Comparison of ENCODE assay signal across 8 mouse cellular contexts in the genomic region with DNA sequence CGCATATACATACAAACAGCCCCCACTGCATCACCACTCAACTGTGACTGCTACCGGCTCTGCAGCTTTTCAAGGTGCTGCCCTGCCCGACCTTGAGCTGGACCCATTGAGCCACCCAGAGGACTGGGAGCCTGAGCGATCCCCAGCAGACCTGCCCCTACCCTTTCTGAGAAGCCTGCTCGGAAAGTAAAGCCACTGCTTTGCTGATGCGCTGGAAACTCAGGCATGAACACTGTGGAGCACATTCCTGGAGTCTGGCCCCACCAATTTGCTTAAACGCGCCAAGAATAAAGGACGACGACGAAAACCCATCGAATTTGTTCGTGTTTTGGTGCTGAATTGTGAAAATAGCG. TPM values are rescaled to one million over a fixed set of nuclear protein-coding genes. Genes with fewer than 3 reads are reported as not detected.
A peak's percentile ranks its signal among the peaks of the same experiment; 100 is the strongest.
DNase-seq lines count a peak whose midpoint lies in the region; ATAC-seq and TF ChIP-seq lines count a peak whose summit lies in the region.

No protein-coding gene starts in this region.

- H3K4me3 ChIP-seq in lung, embryonic 14.5 days (ENCODE audit: low read depth, low read length), result peak overlapping the region; percentile 79
- peak overlapping the region; percentile 89 for H3K4me3 ChIP-seq in forebrain, embryonic 10.5 days
- peak overlapping the region; percentile 76 for H3K4me3 ChIP-seq in kidney, adult 2 months (ENCODE audit: insufficient read depth, low read depth, low read length)
- peak overlapping the region; percentile 62 for H3K4me3 ChIP-seq in midbrain, embryonic 13.5 days (replicated peaks)

- H3K27ac ChIP-seq in lung, embryonic 14.5 days (ENCODE audit: low read depth), result peak overlapping the region; percentile 95
- peak overlapping the region; percentile 88; the same call in 1 of the 2 replicates for H3K27ac ChIP-seq in forebrain, embryonic 10.5 days
- H3K27ac ChIP-seq in kidney, adult 2 months (ENCODE audit: insufficient read depth, low read depth, low read length), result peak overlapping the region; percentile 89
- no peak overlapping the region for H3K27ac ChIP-seq in midbrain, embryonic 13.5 days

- peaks cover 9% of the 10 kb centered on the region; the same call in 1 of the 2 replicates for H3K36me3 ChIP-seq in lung, embryonic 14.5 days (ENCODE audit: insufficient read depth)
- H3K36me3 ChIP-seq in forebrain, embryonic 10.5 days (replicated peaks), result peaks cover 16% of the 10 kb centered on the region
- H3K36me3 ChIP-seq in kidney, adult 2 months (ENCODE audit: control insufficient read depth, insufficient read depth, low read length), result no peaks in the 10 kb centered on the region
- no peaks in the 10 kb centered on the region for H3K36me3 ChIP-seq in midbrain, embryonic 13.5 days

- ATAC-seq in lung, embryonic 14.5 days (ENCODE audit: insufficient read depth), result peak; percentile 3; the same call in 1 of the 2 replicates
- ATAC-seq in midbrain, embryonic 13.5 days, result 0 out of 2 replicates have a peak, but pooled peaks have one; percentile 24

- peak overlapping the region; percentile 100 for H3K4me2 ChIP-seq in lung, embryonic 14.5 days
- H3K4me2 ChIP-seq in midbrain, embryonic 13.5 days (replicated peaks), result peak overlapping the region; percentile 100

- WGBS in lung, embryonic 14.5 days, result under 1% methylated on average over 14 of the region's 14 CpGs
- under 1% methylated on average over 14 of the region's 14 CpGs for WGBS in forebrain, embryonic 10.5 days
- WGBS in kidney, adult 2 months, result 1% methylated on average over 14 of the region's 14 CpGs
- under 1% methylated on average over 14 of the region's 14 CpGs for WGBS in midbrain, embryonic 13.5 days

- H3K27me3 ChIP-seq in lung, embryonic 14.5 days (ENCODE audit: insufficient read depth, low read length), result no peaks in the 10 kb centered on the region
- H3K27me3 ChIP-seq in forebrain, embryonic 10.5 days (ENCODE audit: poor library complexity, severe bottlenecking), result peaks cover 33% of the 10 kb centered on the region
- H3K27me3 ChIP-seq in kidney, adult 2 months (replicated peaks; ENCODE audit: control insufficient read depth, insufficient read depth, low read length), result no peaks in the 10 kb centered on the region
- peaks cover 49% of the 10 kb centered on the region for H3K27me3 ChIP-seq in midbrain, embryonic 13.5 days

- no peaks in the 10 kb centered on the region for H3K9me3 ChIP-seq in lung, embryonic 14.5 days (ENCODE audit: low read depth, low read length)
- no peaks in the 10 kb centered on the region for H3K9me3 ChIP-seq in forebrain, embryonic 10.5 days
- no peaks in the 10 kb centered on the region for H3K9me3 ChIP-seq in midbrain, embryonic 13.5 days

- H3K9ac ChIP-seq in lung, embryonic 14.5 days, result peak overlapping the region; percentile 67
- peak overlapping the region; percentile 68 for H3K9ac ChIP-seq in midbrain, embryonic 13.5 days (replicated peaks)

- no peak for TF ChIP-seq POLR2A in kidney, adult 2 months (IDR thresholded peaks at IDR 0.05; ENCODE audit: low read depth, low read length)

- DNase-seq in lung, embryonic 14.5 days, result no peak
- no peak for DNase-seq in lung, postnatal 14 days
- DNase-seq in forebrain, embryonic 10.5 days (ENCODE audit: extremely low spot score, low spot score), result peak; percentile 40
- peak; percentile 37 for DNase-seq in kidney, adult 2 months
- DNase-seq in layer of hippocampus, postnatal 36 days, result no peak
- DNase-seq in urinary bladder, adult 2 months (ENCODE audit: low spot score), result no peak
- no peak for DNase-seq in right cerebral cortex, postnatal 25 days

- TF ChIP-seq CTCF in lung, embryonic 14.5 days (IDR thresholded peaks at IDR 0.05; ENCODE audit: low read depth), result no peak
- TF ChIP-seq CTCF in kidney, adult 2 months (conservative IDR thresholded peaks at IDR 0.05; ENCODE audit: insufficient read depth, insufficient read length, low read depth, low read length), result no peak

- H3K4me1 ChIP-seq in lung, embryonic 14.5 days (ENCODE audit: insufficient read depth), result peaks cover 29% of the 10 kb centered on the region
- peaks cover 64% of the 10 kb centered on the region for H3K4me1 ChIP-seq in forebrain, embryonic 10.5 days
- H3K4me1 ChIP-seq in kidney, adult 2 months (ENCODE audit: control insufficient read depth, insufficient read depth, low read length), result peaks cover 20% of the 10 kb centered on the region
- H3K4me1 ChIP-seq in midbrain, embryonic 13.5 days (replicated peaks), result peaks cover 44% of the 10 kb centered on the region

RNA-seq across cellular contexts. Expression of gene Klhl21, which starts 0.5 kb away (rescaled TPM):
- polyA plus RNA-seq in lung, embryonic 14.5 days (2014; fragmentation: Nextera tagmentation; extraction: Ambion mirVana), result 10.3 and 10.6 TPM in 2 replicates
- polyA plus RNA-seq in forebrain, embryonic 10.5 days (2016; fragmentation: Nextera tagmentation; extraction: Ambion mirVana), result 8.1 and 8.3 TPM in 2 replicates
- 23.0 and 26.7 TPM in 2 replicates for polyA plus RNA-seq in kidney, adult 2 months (2012; rRNA removed)
- polyA plus RNA-seq in midbrain, embryonic 13.5 days (2015; fragmentation: Nextera tagmentation; extraction: Ambion mirVana), result 2.0 and 3.0 TPM in 2 replicates
- total RNA-seq in layer of hippocampus, postnatal 36 days (2021), result 10 to 100 TPM; 20.5 to 21.4 TPM
- 34.5 and 38.3 TPM in 2 replicates for polyA plus RNA-seq in urinary bladder, adult 2 months (2012; rRNA removed)

RNA-seq across cellular contexts. Expression of gene Phf13, which starts 12.1 kb away (rescaled TPM):
- 28.4 and 32.3 TPM in 2 replicates for polyA plus RNA-seq in lung, embryonic 14.5 days (2014; fragmentation: Nextera tagmentation; extraction: Ambion mirVana)
- 24.1 and 26.1 TPM in 2 replicates for polyA plus RNA-seq in forebrain, embryonic 10.5 days (2016; fragmentation: Nextera tagmentation; extraction: Ambion mirVana)
- 4.9 and 5.5 TPM in 2 replicates for polyA plus RNA-seq in kidney, adult 2 months (2012; rRNA removed)
- 17.5 and 17.7 TPM in 2 replicates for polyA plus RNA-seq in midbrain, embryonic 13.5 days (2015; fragmentation: Nextera tagmentation; extraction: Ambion mirVana)
- total RNA-seq in layer of hippocampus, postnatal 36 days (2021), result 10 to 100 TPM; 11.1 to 11.6 TPM
- 13.2 and 15.3 TPM in 2 replicates for polyA plus RNA-seq in urinary bladder, adult 2 months (2012; rRNA removed)

RNA-seq across cellular contexts. Expression of gene Thap3, which starts 19.3 kb away (rescaled TPM):
- polyA plus RNA-seq in lung, embryonic 14.5 days (2014; fragmentation: Nextera tagmentation; extraction: Ambion mirVana), result 27.2 and 31.2 TPM in 2 replicates
- polyA plus RNA-seq in forebrain, embryonic 10.5 days (2016; fragmentation: Nextera tagmentation; extraction: Ambion mirVana), result 34.9 and 35.7 TPM in 2 replicates
- polyA plus RNA-seq in kidney, adult 2 months (2012; rRNA removed), result 30.6 and 33.7 TPM in 2 replicates
- 34.7 and 38.0 TPM in 2 replicates for polyA plus RNA-seq in midbrain, embryonic 13.5 days (2015; fragmentation: Nextera tagmentation; extraction: Ambion mirVana)
- total RNA-seq in layer of hippocampus, postnatal 36 days (2021), result 10 to 100 TPM; 24.6 to 29.9 TPM
- polyA plus RNA-seq in urinary bladder, adult 2 months (2012; rRNA removed), result 53.1 and 55.1 TPM in 2 replicates

RNA-seq across cellular contexts. Expression of gene Zbtb48, which starts 19.3 kb away (rescaled TPM):
- 22.7 and 26.8 TPM in 2 replicates for polyA plus RNA-seq in lung, embryonic 14.5 days (2014; fragmentation: Nextera tagmentation; extraction: Ambion mirVana)
- polyA plus RNA-seq in forebrain, embryonic 10.5 days (2016; fragmentation: Nextera tagmentation; extraction: Ambion mirVana), result 24.1 and 24.4 TPM in 2 replicates
- polyA plus RNA-seq in kidney, adult 2 months (2012; rRNA removed), result 11.0 and 13.8 TPM in 2 replicates
- 17.9 and 26.3 TPM in 2 replicates for polyA plus RNA-seq in midbrain, embryonic 13.5 days (2015; fragmentation: Nextera tagmentation; extraction: Ambion mirVana)
- 10 to 100 TPM; 11.7 to 13.7 TPM for total RNA-seq in layer of hippocampus, postnatal 36 days (2021)
- 13.5 and 16.0 TPM in 2 replicates for polyA plus RNA-seq in urinary bladder, adult 2 months (2012; rRNA removed)

RNA-seq across cellular contexts. Expression of gene Tas1r1, which starts 30.2 kb away (rescaled TPM):
- 0.23 and 0.30 TPM in 2 replicates for polyA plus RNA-seq in lung, embryonic 14.5 days (2014; fragmentation: Nextera tagmentation; extraction: Ambion mirVana)
- polyA plus RNA-seq in forebrain, embryonic 10.5 days (2016; fragmentation: Nextera tagmentation; extraction: Ambion mirVana), result 0.48 and 0.79 TPM in 2 replicates
- 0.12 and 0.22 TPM in 2 replicates for polyA plus RNA-seq in kidney, adult 2 months (2012; rRNA removed)
- 0.86 and 1.4 TPM in 2 replicates for polyA plus RNA-seq in midbrain, embryonic 13.5 days (2015; fragmentation: Nextera tagmentation; extraction: Ambion mirVana)
- total RNA-seq in layer of hippocampus, postnatal 36 days (2021), result under 1 TPM; 0.33 to 0.62 TPM
- 0.04 and 0.10 TPM in 2 replicates for polyA plus RNA-seq in urinary bladder, adult 2 months (2012; rRNA removed)

Comparison
In these comparisons a context has a peak if more than half of its experiments do, and no peak if none do; other contexts are left out.
1. DNase-seq: peak in forebrain, embryonic 10.5 days (single experiment) and kidney, adult 2 months (single experiment); none in lung, embryonic 14.5 days (single experiment), lung, postnatal 14 days (single experiment), layer of hippocampus, postnatal 36 days (0 of 2), urinary bladder, adult 2 months (single experiment) and right cerebral cortex, postnatal 25 days (single experiment).
2. Peak in every context shown above with its lines, with median percentiles within 50 percentile points of each other: H3K4me3 ChIP-seq.